Mouse (Mus musculus) forebrain, embryonic 14.5 days (tissue): ENCODE results near the gene Cavin1. TPM values are rescaled to one million over a fixed set of nuclear protein-coding genes. Genes with fewer than 3 reads are reported as not detected.

Experiments
- ATAC-seq: fragments of 200-750 bp; cut with Nextera tagmentation; 2 replicates; pipeline ENCODE4 v1.8.0; 2017; ENCODE audit warnings: mild to moderate bottlenecking, moderate library complexity
- DNase-seq: peaks from one replicate; pipeline ENCODE4 v3.0.0-alpha.2; 2015; ENCODE audit warnings: low spot score
- H3K27ac ChIP-seq: fragments of 300-500 bp; sonication (generic); 2 replicates; pipeline ENCODE4 v1.5.1; 2014; ENCODE audit warnings: low read depth, mild to moderate bottlenecking, control low read depth, low read length, moderate library complexity
- H3K27me3 ChIP-seq: fragments of 300-500 bp; sonication (generic); replicated peaks from 2 replicates; pipeline ENCODE4 v1.6.1; 2014; ENCODE audit warnings: low read length, control low read depth, mixed read lengths; ENCODE audit not compliant: control insufficient read depth, insufficient read depth
- H3K36me3 ChIP-seq: fragments of 300-500 bp; sonication (generic); 2 replicates; pipeline ENCODE4 v1.6.1; 2014; ENCODE audit warnings: low read length, control low read depth; ENCODE audit not compliant: control insufficient read depth, insufficient read depth
- H3K4me1 ChIP-seq: fragments of 300-500 bp; sonication (generic); 2 replicates; pipeline ENCODE4 v1.6.1; 2014; ENCODE audit warnings: antibody characterized with exemption, low read length, control low read depth; ENCODE audit not compliant: control insufficient read depth, insufficient read depth
- H3K4me2 ChIP-seq: fragments of 300-500 bp; sonication (generic); 2 replicates; pipeline ENCODE4 v1.6.1; 2014; ENCODE audit warnings: mild to moderate bottlenecking, control low read depth, low read length
- H3K4me3 ChIP-seq: fragments of 300-500 bp; sonication (generic); 2 replicates; pipeline ENCODE4 v1.5.1; 2014; ENCODE audit warnings: low read depth, low read length, control low read depth
- H3K9ac ChIP-seq: fragments of 300-500 bp; sonication (generic); 2 replicates; pipeline ENCODE4 v1.6.1; 2014; ENCODE audit warnings: mild to moderate bottlenecking, low read length, control low read depth, moderate library complexity
- H3K9me3 ChIP-seq: fragments of 300-500 bp; sonication (generic); replicated peaks from 2 replicates; pipeline ENCODE4 v1.6.1; 2016; ENCODE audit warnings: low read length, control low read depth, mixed read lengths; ENCODE audit not compliant: control insufficient read depth
- WGBS: fragments of 180-500 bp; shearing (Covaris S2); extraction: QIAGEN DNeasy Blood & Tissue Kit; methylation state at CpG from one replicate; pipeline ENCODE4 v1.1.7; 2014; 5-methylcytosine and 5-hydroxymethylcytosine counted together
- polyA plus RNA-seq: library from polyadenylated mRNA; unstranded; fragments of >200 nt; fragmentation: Nextera tagmentation; extraction: Ambion mirVana; gene quantifications from 2 replicates; pipeline ENCODE4 v1.2.1, GENCODE M21; 2014

The Cavin1 gene
- polyA plus RNA-seq, 1 experiment from 2014 or later = 15.6 TPM

DNA sequence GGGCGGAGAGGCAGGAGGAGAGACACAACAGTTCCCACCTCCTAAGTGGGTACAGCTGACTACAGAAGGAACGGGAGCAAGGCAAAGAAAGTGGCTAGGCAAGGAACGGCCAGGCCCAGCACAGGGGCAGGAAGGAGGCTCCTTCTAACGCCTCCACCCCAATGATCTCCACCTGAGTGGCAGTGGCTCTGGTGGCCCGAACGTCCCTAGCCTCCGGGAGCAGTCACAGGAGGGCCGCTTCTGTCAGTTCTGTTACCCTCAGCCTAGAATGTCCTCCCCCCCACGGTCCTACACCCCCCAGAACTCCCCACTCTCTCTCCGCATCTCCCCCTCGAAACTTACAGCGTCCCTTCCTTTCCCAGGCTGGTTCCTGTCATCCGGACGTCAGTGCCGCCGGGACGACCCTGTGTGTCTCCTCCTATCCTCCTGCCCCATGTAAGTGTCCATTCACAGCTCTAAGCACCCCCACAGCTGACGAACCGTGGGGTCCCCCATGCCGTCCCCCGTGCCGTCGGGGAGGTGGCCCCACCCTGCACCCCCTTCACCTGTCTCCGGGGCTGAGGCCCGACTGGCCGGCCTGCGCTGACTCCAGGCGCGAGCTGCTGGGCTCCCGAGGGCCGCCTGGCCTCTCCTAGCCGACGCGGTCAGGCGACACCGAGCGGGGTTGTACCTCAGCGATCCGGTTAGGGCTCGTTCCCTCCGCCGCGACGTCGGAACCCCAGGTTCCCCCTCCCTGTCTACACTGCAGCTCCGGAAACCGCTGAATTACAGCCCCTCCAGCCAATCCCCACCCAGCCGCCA is 31.8 kb downstream of the Cavin1 start:
- Histone ChIP-seq H3K9me3 (no peaks in the 10 kb centered on the region), H3K36me3 (no peaks in the 10 kb centered on the region), H3K27ac (peak overlapping the region; percentile 53; the same call in 1 of the 2 replicates), H3K4me3 (peak overlapping the region; percentile 70), H3K4me2 (peak overlapping the region; percentile 77), H3K4me1 (peaks cover 6% of the 10 kb centered on the region; the same call in 1 of the 2 replicates), H3K9ac (peak overlapping the region; percentile 82), H3K27me3 (no peaks in the 10 kb centered on the region)
- DNase-seq (peak; percentile 25), ATAC-seq (peak; percentile 0; the same call in 1 of the 2 replicates)
- 1% methylated on average over 48 of the region's 48 CpGs for WGBS

DNA sequence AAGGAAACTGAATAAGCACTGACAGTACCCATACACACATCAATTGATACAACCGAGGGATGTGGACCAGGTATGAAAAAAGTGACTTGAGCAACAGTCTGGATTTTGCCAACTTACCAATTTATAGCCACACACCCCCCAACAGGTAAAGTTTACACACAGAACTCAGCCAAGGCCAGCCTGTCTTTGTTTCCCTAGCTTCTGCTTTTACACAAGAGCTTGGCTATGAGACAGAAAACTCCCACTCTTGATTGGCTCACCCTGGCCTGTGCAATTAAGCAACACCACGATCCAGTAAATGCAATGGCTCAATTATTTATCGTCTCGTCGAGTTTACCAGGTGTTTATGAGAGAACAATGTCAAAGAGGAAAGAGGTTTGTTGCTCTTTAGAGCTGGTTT is 32.6 kb downstream of the Cavin1 start:
- no peak for ATAC-seq
- Histone ChIP-seq H3K4me3 (peak overlapping the region; percentile 70), H3K4me1 (peaks cover 6% of the 10 kb centered on the region; the same call in 1 of the 2 replicates), H3K36me3 (no peaks in the 10 kb centered on the region), H3K27me3 (no peaks in the 10 kb centered on the region), H3K9me3 (no peaks in the 10 kb centered on the region), H3K4me2 (peak overlapping the region; percentile 77), H3K9ac (peak overlapping the region; percentile 21; the same call in 1 of the 2 replicates), H3K27ac (no peak overlapping the region)
- 17% methylated on average over 5 of the region's 5 CpGs for WGBS
- DNase-seq = peak; percentile 66

DNA sequence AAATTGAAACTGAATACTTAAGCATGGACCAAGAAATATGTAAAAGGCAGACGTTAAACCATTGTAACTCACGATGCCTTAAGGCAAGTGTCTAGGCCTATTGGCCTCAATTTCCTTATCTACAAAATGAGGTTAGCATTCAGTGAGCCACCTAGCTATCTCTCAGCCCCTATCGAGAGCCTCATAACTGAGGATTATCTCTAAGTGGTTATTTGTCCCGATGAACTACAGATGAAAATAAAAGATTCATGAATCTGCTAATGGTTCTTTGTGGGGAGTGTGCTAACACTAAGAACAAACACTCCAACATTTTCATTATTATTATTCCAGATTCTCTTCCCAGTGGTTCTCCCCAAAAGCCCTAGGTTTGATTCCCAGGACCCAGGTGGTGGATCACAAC is 33.4 kb downstream of the Cavin1 start:
- H3K27ac ChIP-seq = no peak overlapping the region
- H3K9ac ChIP-seq = no peak overlapping the region
- 83% methylated on average over 4 of the region's 4 CpGs for WGBS
- ATAC-seq = no peak
- no peak overlapping the region for H3K4me3 ChIP-seq
- peaks cover 6% of the 10 kb centered on the region; the same call in 1 of the 2 replicates for H3K4me1 ChIP-seq
- H3K9me3 ChIP-seq = no peaks in the 10 kb centered on the region
- no peaks in the 10 kb centered on the region for H3K27me3 ChIP-seq
- no peak for DNase-seq
- H3K4me2 ChIP-seq = 0 out of 2 replicates have a peak overlapping the region, but pooled peaks have one; percentile 77
- H3K36me3 ChIP-seq = no peaks in the 10 kb centered on the region

DNA sequence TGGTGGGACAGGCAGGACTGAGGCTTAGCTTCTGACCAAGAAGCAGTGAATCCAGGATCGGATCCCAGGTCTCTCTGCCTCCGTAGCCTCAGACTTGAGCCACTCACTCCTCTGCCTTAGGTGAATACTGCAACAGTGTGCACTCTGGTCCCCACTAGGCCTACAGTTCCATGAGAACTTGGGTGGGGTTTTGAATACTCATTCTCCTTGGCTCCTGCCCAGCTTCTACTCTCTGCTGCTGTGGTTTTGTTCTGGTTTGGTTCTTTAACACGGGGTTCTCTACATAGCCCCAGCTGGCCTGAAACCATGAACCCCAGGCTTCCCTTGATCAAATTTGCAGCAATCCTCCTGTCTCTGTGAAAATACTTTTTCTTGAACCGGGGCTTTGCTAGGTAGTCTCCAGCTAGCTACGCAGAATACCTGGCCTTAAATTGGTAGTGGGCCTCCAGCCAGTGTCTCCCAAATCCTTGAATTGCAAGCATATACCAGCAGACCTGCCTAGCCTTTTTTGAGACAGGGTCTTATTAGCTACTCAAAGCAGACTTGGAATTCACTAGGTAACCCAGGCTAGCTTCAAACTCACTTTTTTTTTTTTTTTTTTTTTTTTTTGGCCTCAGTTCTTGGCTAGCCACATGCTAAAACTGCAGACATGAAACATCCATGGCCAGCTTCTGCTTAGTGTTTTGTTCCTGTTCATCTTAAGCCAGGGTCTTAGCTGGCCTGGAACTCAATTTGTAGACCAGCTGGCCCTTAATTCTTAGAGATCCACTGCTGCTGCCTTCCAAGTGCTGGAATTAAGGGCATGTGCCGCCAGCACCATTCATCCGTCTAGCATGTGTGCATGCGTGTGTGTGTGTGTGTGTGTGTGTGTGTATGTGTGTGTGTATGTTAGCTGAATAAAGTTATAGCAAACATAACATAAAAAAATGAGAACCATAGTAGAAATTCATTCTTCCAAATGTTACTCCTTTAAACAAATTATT is 35.0 kb downstream of the Cavin1 start:
- peaks cover 9% of the 10 kb centered on the region for H3K4me1 ChIP-seq
- H3K36me3 ChIP-seq = no peaks in the 10 kb centered on the region
- WGBS = 89% methylated on average over 8 of the region's 8 CpGs
- no peaks in the 10 kb centered on the region for H3K9me3 ChIP-seq
- ATAC-seq (no peak), DNase-seq (no peak)
- no peak overlapping the region for H3K9ac ChIP-seq
- H3K27ac ChIP-seq = no peak overlapping the region
- no peak overlapping the region for H3K4me3 ChIP-seq
- no peaks in the 10 kb centered on the region for H3K27me3 ChIP-seq
- H3K4me2 ChIP-seq = no peak overlapping the region

DNA sequence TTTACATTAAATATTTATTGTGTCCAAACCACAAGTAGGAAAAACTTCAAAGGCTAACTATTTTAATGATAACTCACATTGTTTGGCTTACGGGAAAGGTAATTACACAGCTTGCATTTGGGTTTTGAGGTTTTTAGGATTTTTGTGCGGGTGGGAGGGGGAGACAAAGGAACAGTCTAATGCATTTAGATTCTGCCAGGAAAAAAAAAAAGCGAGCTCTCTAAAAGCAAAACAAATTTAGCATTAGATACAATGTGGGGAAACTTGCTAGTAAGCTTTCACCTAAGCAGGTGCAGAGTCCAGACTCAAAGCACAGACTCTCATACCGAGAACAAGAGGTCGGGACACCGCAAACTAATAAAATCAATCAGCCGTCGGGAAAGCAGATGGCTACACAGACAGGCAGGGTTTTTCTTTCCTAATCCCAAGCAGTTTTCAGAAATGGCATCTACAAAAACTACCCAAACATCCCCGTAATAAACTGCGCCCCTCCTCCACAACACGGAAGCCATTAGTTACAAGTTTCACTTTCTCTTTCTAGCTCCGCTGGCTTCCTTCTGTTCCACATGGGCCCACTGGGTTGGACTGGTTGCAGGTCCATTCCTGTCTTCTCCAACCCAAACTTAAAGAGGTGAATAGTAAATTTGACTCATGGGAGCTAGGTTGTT is 39.3 kb downstream of the Cavin1 start:
- ATAC-seq (no peak), DNase-seq (peak; percentile 55)
- Histone ChIP-seq H3K36me3 (no peaks in the 10 kb centered on the region), H3K9me3 (no peaks in the 10 kb centered on the region), H3K4me3 (no peak overlapping the region), H3K9ac (no peak overlapping the region), H3K4me2 (0 out of 2 replicates have a peak overlapping the region, but pooled peaks have one; percentile 7), H3K4me1 (peaks cover 3% of the 10 kb centered on the region; the same call in 1 of the 2 replicates), H3K27me3 (0 out of 2 replicates have a peak, but pooled peaks cover 2% of the 10 kb centered on the region), H3K27ac (no peak overlapping the region)
- WGBS = 51% methylated on average over 12 of the region's 12 CpGs

DNA sequence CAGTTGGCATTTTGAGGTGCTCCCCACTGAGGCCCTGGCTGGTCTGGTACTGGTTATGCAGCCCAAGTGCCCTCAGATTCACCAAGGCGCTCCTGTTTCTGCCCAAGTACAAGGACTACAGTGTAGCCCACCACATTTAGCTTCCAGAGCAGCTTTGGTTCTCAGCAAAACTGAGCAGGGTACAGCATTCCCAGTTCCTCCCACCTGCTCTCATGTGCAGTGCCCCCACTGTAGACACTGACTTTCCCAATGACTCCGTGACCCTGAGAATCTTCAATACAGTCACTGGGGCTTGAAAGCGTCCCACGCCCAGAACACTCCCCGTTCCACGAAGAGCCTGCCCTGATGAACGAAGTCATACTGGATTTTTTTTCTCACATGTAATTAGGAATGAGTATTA is 40.1 kb downstream of the Cavin1 start:
- Histone ChIP-seq H3K27me3 (0 out of 2 replicates have a peak, but pooled peaks cover 3% of the 10 kb centered on the region), H3K27ac (no peak overlapping the region), H3K4me3 (no peak overlapping the region), H3K4me1 (peaks cover 3% of the 10 kb centered on the region; the same call in 1 of the 2 replicates), H3K36me3 (no peaks in the 10 kb centered on the region), H3K9ac (no peak overlapping the region), H3K4me2 (no peak overlapping the region), H3K9me3 (no peaks in the 10 kb centered on the region)
- no peak for DNase-seq
- 70% methylated on average over 7 of the region's 7 CpGs for WGBS
- ATAC-seq = no peak

DNA sequence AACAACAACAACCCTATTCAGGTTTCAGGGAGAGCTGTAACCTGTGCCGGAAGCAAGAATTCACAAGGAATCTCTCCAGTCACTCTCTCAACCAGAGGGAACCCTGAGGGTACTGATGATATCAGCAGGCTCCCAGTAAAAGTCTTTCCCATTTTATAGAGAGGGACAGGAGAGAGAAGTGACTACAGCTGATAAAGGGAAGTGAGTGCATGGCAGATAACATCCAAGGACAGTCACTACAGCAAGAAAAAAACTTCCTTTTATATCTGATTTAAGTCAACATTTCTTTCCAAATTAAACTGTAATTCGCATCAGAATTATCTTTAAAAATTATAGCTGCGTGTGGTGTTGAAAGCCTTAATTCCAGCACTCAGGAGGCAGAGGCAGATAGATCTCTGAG is 43.3 kb downstream of the Cavin1 start:
- WGBS = 91% methylated on average over 3 of the region's 3 CpGs

DNA sequence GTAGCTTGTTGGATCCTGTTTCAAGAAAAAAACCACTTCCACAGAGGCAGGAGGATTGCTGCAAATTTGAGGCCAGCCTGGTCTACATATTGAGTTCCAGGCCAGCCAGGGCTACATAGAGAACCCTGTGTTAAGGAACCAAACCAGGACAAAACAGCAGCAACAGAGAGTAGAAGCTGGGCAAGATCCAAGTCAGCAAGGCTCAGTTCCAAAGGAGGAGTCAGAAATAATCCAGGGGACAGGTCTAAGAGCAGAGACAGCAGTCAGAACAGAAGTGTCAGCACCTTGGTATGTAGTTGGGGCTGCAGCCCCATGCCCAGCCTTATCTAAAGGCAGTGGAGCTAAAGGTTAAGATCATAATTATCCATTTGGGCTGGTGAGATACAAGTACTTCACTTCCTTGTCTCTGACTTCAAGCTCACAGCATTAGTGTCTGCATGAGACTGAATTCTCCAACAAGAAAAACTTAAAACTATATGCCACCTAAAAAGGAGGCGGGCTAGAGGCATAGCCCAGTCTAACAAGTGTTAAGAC is 46.2 kb downstream of the Cavin1 start:
- 93% methylated on average over 1 of the region's 1 CpGs for WGBS
- H3K4me1 ChIP-seq = no peaks in the 10 kb centered on the region
- no peak overlapping the region for H3K4me3 ChIP-seq
- no peak for ATAC-seq
- no peak overlapping the region for H3K27ac ChIP-seq
- H3K9me3 ChIP-seq = no peaks in the 10 kb centered on the region
- H3K9ac ChIP-seq = no peak overlapping the region
- H3K27me3 ChIP-seq = 0 out of 2 replicates have a peak, but pooled peaks cover 3% of the 10 kb centered on the region
- no peak overlapping the region for H3K4me2 ChIP-seq
- H3K36me3 ChIP-seq = no peaks in the 10 kb centered on the region
- DNase-seq = no peak

More for the DNA sequence above, 43.3 kb downstream of the Cavin1 start:
- no peak overlapping the region for H3K9ac ChIP-seq
- peaks cover 3% of the 10 kb centered on the region; the same call in 1 of the 2 replicates for H3K4me1 ChIP-seq
- ATAC-seq (no peak), DNase-seq (no peak)
- no peak overlapping the region for H3K4me2 ChIP-seq
- no peaks in the 10 kb centered on the region for H3K9me3 ChIP-seq
- 0 out of 2 replicates have a peak, but pooled peaks cover 3% of the 10 kb centered on the region for H3K27me3 ChIP-seq
- H3K36me3 ChIP-seq = no peaks in the 10 kb centered on the region
- no peak overlapping the region for H3K4me3 ChIP-seq
- H3K27ac ChIP-seq = no peak overlapping the region
